ENCODE assay signal across 23 mouse cellular contexts in genomic region chr6:21787757-21788156, GRCm38 (mm10).
DNase-seq lines count a peak whose midpoint lies in the region; ATAC-seq and TF ChIP-seq lines count a peak whose summit lies in the region.
"Had no signal": no experiment of that assay in that cellular context is flagged by ENCODE, and none has a peak within 500 bp of the region (broad histone marks: within the 10 kb centered on the region; RNA-seq: fewer than 3 reads in every experiment).

No protein-coding gene starts in this region.

- ATAC-seq in embryonic facial prominence, embryonic 11.5 days (replicated peaks; ENCODE audit: insufficient number of reproducible peaks, low FRiP score, low TSS enrichment, low read depth), result 0 out of 2 replicates have a peak, but pooled peaks have one; percentile 29
- 0 out of 2 replicates have a peak, but pooled peaks have one; percentile 30 for ATAC-seq in midbrain, embryonic 12.5 days (ENCODE audit: low FRiP score, low read depth)
- no peak for ATAC-seq in midbrain, postnatal 0 days (ENCODE audit: low FRiP score)
- ATAC-seq in liver, embryonic 13.5 days (ENCODE audit: low read depth), result peak; percentile 68
- ATAC-seq in midbrain, embryonic 14.5 days (ENCODE audit: low FRiP score, low TSS enrichment), result no peak
- ATAC-seq in monocyte, adult 5-6 weeks (replicated peaks; ENCODE audit: insufficient number of reproducible peaks, low FRiP score, low TSS enrichment, poor library complexity, severe bottlenecking), result no peak
- ATAC-seq: CD4-positive, CD25-positive, alpha-beta regulatory T cell, adult 4 months; forebrain, embryonic 13.5 days had no signal

- no peak overlapping the region for H3K9ac ChIP-seq in embryonic facial prominence, embryonic 11.5 days (replicated peaks; ENCODE audit: low read length)
- no peak overlapping the region for H3K9ac ChIP-seq in midbrain, embryonic 12.5 days (replicated peaks)
- H3K9ac ChIP-seq in midbrain, postnatal 0 days (replicated peaks; ENCODE audit: low read length, poor library complexity, severe bottlenecking), result no peak overlapping the region
- 0 out of 2 replicates have a peak overlapping the region, but pooled peaks have one; percentile 17 for H3K9ac ChIP-seq in liver, embryonic 13.5 days
- no peak overlapping the region for H3K9ac ChIP-seq in midbrain, embryonic 14.5 days (replicated peaks; ENCODE audit: low read length)
- H3K9ac ChIP-seq: forebrain, embryonic 13.5 days; hindbrain, embryonic 15.5 days; lung, embryonic 15.5 days; neural tube, embryonic 15.5 days had no signal

- H3K4me1 ChIP-seq in embryonic facial prominence, embryonic 11.5 days (ENCODE audit: control insufficient read depth, insufficient read depth, low read length), result no peaks in the 10 kb centered on the region
- H3K4me1 ChIP-seq in embryonic facial prominence, embryonic 10.5 days, result 0 out of 2 replicates have a peak, but pooled peaks cover 10% of the 10 kb centered on the region
- peaks cover 6% of the 10 kb centered on the region; the same call in 1 of the 2 replicates for H3K4me1 ChIP-seq in midbrain, embryonic 12.5 days
- no peaks in the 10 kb centered on the region for H3K4me1 ChIP-seq in midbrain, postnatal 0 days (ENCODE audit: insufficient read depth, low read length)
- peaks cover 73% of the 10 kb centered on the region for H3K4me1 ChIP-seq in liver, embryonic 13.5 days (replicated peaks)
- 0 out of 2 replicates have a peak, but pooled peaks cover 7% of the 10 kb centered on the region for H3K4me1 ChIP-seq in midbrain, embryonic 14.5 days (ENCODE audit: control insufficient read depth, insufficient read depth, low read length)
- H3K4me1 ChIP-seq: forebrain, embryonic 13.5 days; hindbrain, embryonic 15.5 days had no signal

- H3K27me3 ChIP-seq in embryonic facial prominence, embryonic 11.5 days (ENCODE audit: control insufficient read depth, insufficient read depth, low read length), result no peaks in the 10 kb centered on the region
- no peaks in the 10 kb centered on the region for H3K27me3 ChIP-seq in embryonic facial prominence, embryonic 10.5 days (replicated peaks; ENCODE audit: low read depth, poor library complexity, severe bottlenecking)
- no peaks in the 10 kb centered on the region for H3K27me3 ChIP-seq in midbrain, embryonic 12.5 days
- no peaks in the 10 kb centered on the region for H3K27me3 ChIP-seq in midbrain, postnatal 0 days (ENCODE audit: insufficient read depth, low read length)
- H3K27me3 ChIP-seq in liver, embryonic 13.5 days, result no peaks in the 10 kb centered on the region
- H3K27me3 ChIP-seq in midbrain, embryonic 14.5 days (ENCODE audit: control insufficient read depth, insufficient read depth, low read length), result no peaks in the 10 kb centered on the region
- H3K27me3 ChIP-seq: forebrain, embryonic 13.5 days; hindbrain, embryonic 15.5 days; lung, embryonic 15.5 days; neural tube, embryonic 15.5 days had no signal

- no peak for DNase-seq in embryonic facial prominence, embryonic 11.5 days (ENCODE audit: low spot score)
- DNase-seq in embryonic facial prominence, embryonic 10.5 days (ENCODE audit: low spot score), result no peak
- no peak for DNase-seq in midbrain, postnatal 0 days (ENCODE audit: low spot score)
- peak; percentile 8 for DNase-seq in liver, embryonic 13.5 days
- DNase-seq in midbrain, embryonic 14.5 days, result peak; percentile 9
- no peak for DNase-seq in spleen, postnatal 4 days (ENCODE audit: low spot score in 2 of 2)
- DNase-seq: adrenal gland, postnatal 25 days; cerebellum, adult 11 months; cerebellum, postnatal 10 days; gastrocnemius, postnatal 25 days; heart, adult 2 months; heart, postnatal 36 days; kidney, adult 2 months; kidney, postnatal 14 days had no signal

- TF ChIP-seq CTCF in midbrain, postnatal 0 days (IDR thresholded peaks at IDR 0.05), result no peak

- WGBS in embryonic facial prominence, embryonic 11.5 days, result 72% methylated on average over 11 of the region's 11 CpGs
- WGBS in embryonic facial prominence, embryonic 10.5 days, result 68% methylated on average over 11 of the region's 11 CpGs
- WGBS in midbrain, embryonic 12.5 days, result 65% methylated on average over 11 of the region's 11 CpGs
- 45% methylated on average over 11 of the region's 11 CpGs for WGBS in midbrain, postnatal 0 days
- WGBS in liver, embryonic 13.5 days (ENCODE audit: insufficient replicate concordance), result 41% methylated on average over 11 of the region's 11 CpGs
- 52% methylated on average over 11 of the region's 11 CpGs for WGBS in midbrain, embryonic 14.5 days

- no peak overlapping the region for H3K4me3 ChIP-seq in embryonic facial prominence, embryonic 11.5 days (ENCODE audit: low read depth, low read length)
- H3K4me3 ChIP-seq in embryonic facial prominence, embryonic 10.5 days, result no peak overlapping the region
- H3K4me3 ChIP-seq in midbrain, embryonic 12.5 days, result no peak overlapping the region
- no peak overlapping the region for H3K4me3 ChIP-seq in midbrain, postnatal 0 days (ENCODE audit: low read depth, low read length)
- 0 out of 2 replicates have a peak overlapping the region, but pooled peaks have one; percentile 12 for H3K4me3 ChIP-seq in liver, embryonic 13.5 days (replicated peaks)
- no peak overlapping the region for H3K4me3 ChIP-seq in midbrain, embryonic 14.5 days (replicated peaks; ENCODE audit: low read depth, low read length)
- H3K4me3 ChIP-seq: forebrain, embryonic 13.5 days; heart, adult 2 months; hindbrain, embryonic 15.5 days; layer of hippocampus, adult 2 months; lung, embryonic 15.5 days; neural tube, embryonic 15.5 days had no signal

- no peaks in the 10 kb centered on the region for H3K9me3 ChIP-seq in embryonic facial prominence, embryonic 11.5 days (replicated peaks; ENCODE audit: control insufficient read depth, low read length)
- H3K9me3 ChIP-seq in embryonic facial prominence, embryonic 10.5 days, result no peaks in the 10 kb centered on the region
- no peaks in the 10 kb centered on the region for H3K9me3 ChIP-seq in midbrain, embryonic 12.5 days
- no peaks in the 10 kb centered on the region for H3K9me3 ChIP-seq in midbrain, postnatal 0 days (ENCODE audit: low read length)
- no peaks in the 10 kb centered on the region for H3K9me3 ChIP-seq in liver, embryonic 13.5 days (replicated peaks)
- H3K9me3 ChIP-seq in midbrain, embryonic 14.5 days (ENCODE audit: control insufficient read depth, low read length), result no peaks in the 10 kb centered on the region
- H3K9me3 ChIP-seq: forebrain, embryonic 13.5 days; hindbrain, embryonic 15.5 days; lung, embryonic 15.5 days; neural tube, embryonic 15.5 days had no signal

- H3K4me2 ChIP-seq in embryonic facial prominence, embryonic 11.5 days (ENCODE audit: low read depth, low read length), result no peak overlapping the region
- H3K4me2 ChIP-seq in midbrain, embryonic 12.5 days (replicated peaks), result no peak overlapping the region
- H3K4me2 ChIP-seq in midbrain, postnatal 0 days (ENCODE audit: low read depth, low read length, poor library complexity, severe bottlenecking), result no peak overlapping the region
- peak overlapping the region; percentile 51 for H3K4me2 ChIP-seq in liver, embryonic 13.5 days
- H3K4me2 ChIP-seq in midbrain, embryonic 14.5 days (ENCODE audit: low read length), result no peak overlapping the region
- H3K4me2 ChIP-seq: forebrain, embryonic 13.5 days; hindbrain, embryonic 15.5 days; lung, embryonic 15.5 days; neural tube, embryonic 15.5 days had no signal

- H3K36me3 ChIP-seq in embryonic facial prominence, embryonic 11.5 days (replicated peaks; ENCODE audit: control insufficient read depth, insufficient read depth, low read depth, low read length), result no peaks in the 10 kb centered on the region
- H3K36me3 ChIP-seq in embryonic facial prominence, embryonic 10.5 days (replicated peaks), result peaks cover 2% of the 10 kb centered on the region; the same call in 1 of the 2 replicates
- H3K36me3 ChIP-seq in midbrain, embryonic 12.5 days, result no peaks in the 10 kb centered on the region
- H3K36me3 ChIP-seq in midbrain, postnatal 0 days (ENCODE audit: insufficient read depth, low read length), result no peaks in the 10 kb centered on the region
- H3K36me3 ChIP-seq in liver, embryonic 13.5 days, result no peaks in the 10 kb centered on the region
- no peaks in the 10 kb centered on the region for H3K36me3 ChIP-seq in midbrain, embryonic 14.5 days (ENCODE audit: control insufficient read depth, insufficient read depth, low read length)
- H3K36me3 ChIP-seq: hindbrain, embryonic 15.5 days; lung, embryonic 15.5 days; neural tube, embryonic 15.5 days had no signal

- H3K27ac ChIP-seq in embryonic facial prominence, embryonic 11.5 days (replicated peaks; ENCODE audit: low read depth, low read length), result no peak overlapping the region
- no peak overlapping the region for H3K27ac ChIP-seq in embryonic facial prominence, embryonic 10.5 days (replicated peaks)
- no peak overlapping the region for H3K27ac ChIP-seq in midbrain, embryonic 12.5 days (replicated peaks)
- no peak overlapping the region for H3K27ac ChIP-seq in midbrain, postnatal 0 days (ENCODE audit: low read depth, low read length)
- peak overlapping the region; percentile 40 for H3K27ac ChIP-seq in liver, embryonic 13.5 days
- no peak overlapping the region for H3K27ac ChIP-seq in midbrain, embryonic 14.5 days (replicated peaks; ENCODE audit: low read depth, low read length)
- H3K27ac ChIP-seq: forebrain, embryonic 13.5 days; heart, adult 2 months; hindbrain, embryonic 15.5 days; layer of hippocampus, adult 2 months; lung, embryonic 15.5 days; macrophage; neural tube, embryonic 15.5 days had no signal

Comparison
In these comparisons a context has a peak if more than half of its experiments do, and no peak if none do; other contexts are left out.
1. ATAC-seq: peak in embryonic facial prominence, embryonic 11.5 days (single experiment), midbrain, embryonic 12.5 days (single experiment) and liver, embryonic 13.5 days (single experiment); none in midbrain, postnatal 0 days (single experiment), midbrain, embryonic 14.5 days (single experiment) and monocyte, adult 5-6 weeks (single experiment).
2. DNase-seq: peak in liver, embryonic 13.5 days (single experiment) and midbrain, embryonic 14.5 days (single experiment); none in embryonic facial prominence, embryonic 11.5 days (single experiment), embryonic facial prominence, embryonic 10.5 days (single experiment), midbrain, postnatal 0 days (single experiment) and spleen, postnatal 4 days (0 of 2).